ENCODE assay signal across 14 mouse cellular contexts in genomic region chr10:8203681-8204080, GRCm38 (mm10).
"Had no signal": no experiment of that assay in that cellular context is flagged by ENCODE, and none has a peak within 500 bp of the region (broad histone marks: within the 10 kb centered on the region; RNA-seq: fewer than 3 reads in every experiment).

No protein-coding gene starts in this region.

- H3K4me1 ChIP-seq: midbrain, embryonic 10.5 days; midbrain, embryonic 12.5 days; neural tube, embryonic 12.5 days had no signal

- H3K9me3 ChIP-seq: midbrain, embryonic 10.5 days; midbrain, embryonic 12.5 days; midbrain, embryonic 15.5 days; neural tube, embryonic 12.5 days had no signal

- H3K27ac ChIP-seq: midbrain, embryonic 10.5 days; midbrain, embryonic 12.5 days; midbrain, embryonic 15.5 days; neural tube, embryonic 12.5 days had no signal

- H3K4me2 ChIP-seq: lung, embryonic 14.5 days; midbrain, embryonic 12.5 days; midbrain, embryonic 15.5 days; neural tube, embryonic 12.5 days had no signal

- DNase-seq: lung, adult 18-20 months; lung, embryonic 14.5 days; lung, postnatal 10 days; lung, postnatal 4 days; right cerebral cortex, postnatal 25 days; right cerebral cortex, postnatal 4 days; spleen, adult 18-20 months; thymus, adult 2 months; thymus, postnatal 14 days; thymus, postnatal 36 days had no signal

- H3K4me3 ChIP-seq: midbrain, embryonic 10.5 days; midbrain, embryonic 12.5 days; midbrain, embryonic 15.5 days; neural tube, embryonic 12.5 days had no signal

- H3K9ac ChIP-seq: lung, embryonic 14.5 days; midbrain, embryonic 12.5 days; midbrain, embryonic 15.5 days; neural tube, embryonic 12.5 days had no signal

- ATAC-seq: midbrain, embryonic 15.5 days had no signal

- H3K27me3 ChIP-seq: midbrain, embryonic 12.5 days; midbrain, embryonic 15.5 days; neural tube, embryonic 12.5 days had no signal

- H3K36me3 ChIP-seq: midbrain, embryonic 10.5 days; midbrain, embryonic 12.5 days; midbrain, embryonic 15.5 days; neural tube, embryonic 12.5 days had no signal
